Mouse (Mus musculus): ENCODE data around the gene Rasgrf2. TPM values are rescaled to one million over a fixed set of nuclear protein-coding genes. Genes with fewer than 3 reads are reported as not detected.

The Rasgrf2 gene
- polyA plus RNA-seq, 1 experiment = 3.7 TPM

DNA sequence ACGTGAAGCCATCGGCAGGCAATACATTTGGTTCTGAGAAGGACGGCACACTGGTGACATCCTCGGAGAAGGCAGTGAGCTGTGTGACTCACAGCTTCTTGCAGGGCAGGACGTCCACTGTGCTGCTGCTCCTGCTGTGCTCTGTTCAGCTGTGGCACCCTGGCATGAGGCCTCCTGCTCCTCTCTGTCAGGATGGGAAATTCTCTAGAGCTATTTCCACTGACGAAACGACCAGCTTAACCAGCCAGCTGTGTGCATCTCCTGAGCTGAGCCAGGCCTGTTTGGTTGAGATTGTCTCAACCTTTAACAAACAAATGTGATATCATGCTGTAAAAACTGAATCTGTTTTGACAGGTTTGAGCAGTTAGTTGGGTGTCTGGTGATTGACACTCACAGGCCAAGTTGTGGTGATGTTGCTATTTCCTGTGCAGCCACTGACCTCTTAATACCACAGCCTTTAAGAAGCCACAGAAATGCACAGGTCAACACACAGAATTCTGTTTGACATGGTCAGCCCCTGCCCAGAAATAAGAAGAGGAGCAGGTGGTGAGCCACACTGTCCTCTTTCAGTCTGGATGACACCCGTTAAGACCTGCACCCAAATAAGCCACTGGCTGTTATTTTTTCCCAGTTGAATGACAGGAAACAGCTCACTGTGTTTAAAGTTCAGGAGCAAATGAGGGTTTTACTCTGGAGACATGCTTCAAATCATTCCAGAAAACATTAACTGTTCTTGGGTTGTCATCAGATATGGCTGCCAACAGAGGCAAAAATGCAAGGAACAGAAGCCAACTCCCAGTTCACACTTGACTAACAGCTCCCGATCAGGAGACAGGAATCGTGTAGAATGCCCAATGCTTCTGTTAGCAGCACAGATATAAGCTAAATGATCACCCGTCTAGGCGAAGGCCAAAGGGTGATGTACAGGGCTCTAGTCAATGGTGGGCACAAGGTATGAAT is 36.0 kb downstream of the Rasgrf2 start:
- no peaks in the 10 kb centered on the region for H3K27me3 ChIP-seq (replicated peaks; ENCODE audit: control insufficient read depth, insufficient read depth, low read length)
- no peak overlapping the region for H3K4me3 ChIP-seq (ENCODE audit: insufficient read depth, low read depth, low read length)
- H3K36me3 ChIP-seq (ENCODE audit: control insufficient read depth, insufficient read depth, low read length) = no peaks in the 10 kb centered on the region
- peak overlapping the region; percentile 61 for H3K27ac ChIP-seq (ENCODE audit: insufficient read depth, low read depth, low read length)
- WGBS = 58% methylated on average over 12 of the region's 12 CpGs
- TF ChIP-seq POLR2A (IDR thresholded peaks at IDR 0.05; ENCODE audit: low read depth, low read length) = no peak
- TF ChIP-seq CTCF (conservative IDR thresholded peaks at IDR 0.05; ENCODE audit: insufficient read depth, insufficient read length, low read depth, low read length) = no peak
- DNase-seq = peak; percentile 89
- peaks cover 10% of the 10 kb centered on the region; the same call in 1 of the 2 replicates for H3K4me1 ChIP-seq (ENCODE audit: control insufficient read depth, insufficient read depth, low read length)

DNA sequence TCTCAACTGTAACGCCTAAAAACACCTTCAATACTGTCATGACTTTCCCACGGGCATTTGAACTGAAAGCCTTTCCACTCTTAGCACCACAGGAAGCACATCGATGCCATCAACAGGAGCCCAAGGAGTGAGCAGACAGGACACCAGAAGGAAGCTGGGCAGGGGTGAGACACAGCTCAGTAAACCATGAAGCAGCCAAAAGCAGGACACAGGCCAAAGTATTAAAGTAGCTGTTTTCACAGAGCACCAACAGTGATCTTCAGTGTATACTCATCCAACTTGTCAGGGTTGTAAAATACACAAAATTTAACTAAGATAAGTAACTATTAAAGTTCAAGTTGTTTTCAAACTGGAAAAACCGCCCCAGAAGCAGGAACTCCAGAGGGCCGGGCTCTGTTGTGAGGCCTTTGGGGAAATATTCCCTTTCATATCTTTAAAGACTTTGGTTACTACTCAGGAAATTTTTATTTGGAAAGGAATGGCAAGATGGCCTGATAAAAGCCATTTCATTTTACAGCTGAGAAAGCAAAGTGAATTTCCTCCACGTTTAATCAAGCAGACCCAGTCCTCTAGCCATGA is 37.7 kb downstream of the Rasgrf2 start:
- WGBS = 50% methylated on average over 6 of the region's 6 CpGs
- Histone ChIP-seq H3K4me1 (ENCODE audit: control insufficient read depth, insufficient read depth, low read length) (peaks cover 10% of the 10 kb centered on the region; the same call in 1 of the 2 replicates), H3K36me3 (ENCODE audit: control insufficient read depth, insufficient read depth, low read length) (no peaks in the 10 kb centered on the region), H3K27ac (ENCODE audit: insufficient read depth, low read depth, low read length) (peak overlapping the region; percentile 55; the same call in 1 of the 2 replicates), H3K27me3 (replicated peaks; ENCODE audit: control insufficient read depth, insufficient read depth, low read length) (no peaks in the 10 kb centered on the region), H3K4me3 (ENCODE audit: insufficient read depth, low read depth, low read length) (no peak overlapping the region)
- peak; percentile 85 for DNase-seq
- TF ChIP-seq CTCF (conservative IDR thresholded peaks at IDR 0.05; ENCODE audit: insufficient read depth, insufficient read length, low read depth, low read length) (no peak), POLR2A (IDR thresholded peaks at IDR 0.05; ENCODE audit: low read depth, low read length) (no peak)

DNA sequence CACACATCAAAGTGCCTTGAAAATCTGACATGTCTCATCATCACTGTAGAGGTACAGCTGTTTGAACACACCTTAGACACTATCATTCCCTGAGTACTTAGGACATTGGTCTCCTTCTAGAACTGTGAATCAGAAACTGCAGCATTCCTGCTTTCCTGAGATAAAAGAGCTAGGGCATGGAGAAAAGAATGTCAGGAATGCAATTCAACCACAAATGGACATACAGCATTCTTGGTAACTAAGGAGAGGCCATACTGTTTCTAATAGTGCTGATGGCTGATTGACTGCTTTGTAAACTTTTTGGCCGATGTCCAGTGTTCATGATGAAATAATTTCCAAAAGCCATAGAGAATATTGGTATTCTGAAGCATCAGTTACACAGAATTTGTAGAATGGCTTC is 58.3 kb downstream of the Rasgrf2 start:
- 88% methylated on average over 1 of the region's 1 CpGs for WGBS
- H3K27ac ChIP-seq (ENCODE audit: insufficient read depth, low read depth, low read length) = no peak overlapping the region
- TF ChIP-seq CTCF (conservative IDR thresholded peaks at IDR 0.05; ENCODE audit: insufficient read depth, insufficient read length, low read depth, low read length) = no peak
- TF ChIP-seq POLR2A (IDR thresholded peaks at IDR 0.05; ENCODE audit: low read depth, low read length) = no peak

DNA sequence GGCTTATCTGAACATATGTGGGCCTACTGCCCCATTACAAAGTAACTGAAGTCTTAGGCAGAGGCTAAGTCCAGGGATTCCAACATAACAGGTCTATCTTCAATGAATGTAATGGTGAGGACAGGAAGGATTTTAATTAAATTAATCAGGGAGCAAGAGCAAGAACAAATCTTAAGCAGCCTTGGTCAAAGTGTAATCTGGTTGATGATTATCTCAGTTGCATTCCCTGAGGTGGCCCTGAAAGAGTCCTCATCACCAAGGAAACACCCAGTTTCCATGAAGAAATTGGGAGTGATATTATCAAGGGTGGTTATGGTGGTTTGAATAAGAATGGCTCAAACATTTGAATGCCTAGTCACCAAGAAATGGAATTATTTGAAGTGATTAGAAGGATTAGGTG is 62.8 kb downstream of the Rasgrf2 start:
- H3K4me1 ChIP-seq (ENCODE audit: control insufficient read depth, insufficient read depth, low read length) = no peaks in the 10 kb centered on the region
- DNase-seq = peak; percentile 73
- H3K27me3 ChIP-seq (replicated peaks; ENCODE audit: control insufficient read depth, insufficient read depth, low read length) = no peaks in the 10 kb centered on the region
- no peak overlapping the region for H3K27ac ChIP-seq (ENCODE audit: insufficient read depth, low read depth, low read length)
- H3K4me3 ChIP-seq (ENCODE audit: insufficient read depth, low read depth, low read length) = no peak overlapping the region
- H3K36me3 ChIP-seq (ENCODE audit: control insufficient read depth, insufficient read depth, low read length) = no peaks in the 10 kb centered on the region
- TF ChIP-seq POLR2A (IDR thresholded peaks at IDR 0.05; ENCODE audit: low read depth, low read length) (no peak), CTCF (conservative IDR thresholded peaks at IDR 0.05; ENCODE audit: insufficient read depth, insufficient read length, low read depth, low read length) (no peak)

More for the DNA sequence above, 58.3 kb downstream of the Rasgrf2 start:
- Histone ChIP-seq H3K4me3 (ENCODE audit: insufficient read depth, low read depth, low read length) (no peak overlapping the region), H3K27me3 (replicated peaks; ENCODE audit: control insufficient read depth, insufficient read depth, low read length) (no peaks in the 10 kb centered on the region), H3K36me3 (ENCODE audit: control insufficient read depth, insufficient read depth, low read length) (no peaks in the 10 kb centered on the region), H3K4me1 (ENCODE audit: control insufficient read depth, insufficient read depth, low read length) (no peaks in the 10 kb centered on the region)
- no peak for DNase-seq

DNA sequence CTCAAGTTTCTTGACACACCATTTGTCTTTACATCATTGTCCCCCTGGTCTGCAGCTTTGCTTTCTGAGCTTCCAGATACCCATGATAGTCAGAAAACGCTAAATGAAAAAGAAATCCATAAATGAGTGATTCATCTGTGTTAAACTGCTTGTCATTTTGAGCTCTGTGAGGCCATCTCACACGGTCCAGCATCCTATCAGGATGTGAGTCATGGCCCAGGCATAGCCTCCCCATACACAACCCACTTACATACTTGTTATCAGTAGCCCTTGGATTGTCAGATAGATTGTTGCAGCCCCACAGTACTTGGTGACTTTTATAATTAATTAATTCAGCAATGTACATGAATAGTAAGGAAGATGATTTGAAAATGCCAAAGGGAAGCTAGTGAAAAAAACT is 63.6 kb downstream of the Rasgrf2 start:
- Histone ChIP-seq H3K4me1 (ENCODE audit: control insufficient read depth, insufficient read depth, low read length) (no peaks in the 10 kb centered on the region), H3K27me3 (replicated peaks; ENCODE audit: control insufficient read depth, insufficient read depth, low read length) (no peaks in the 10 kb centered on the region), H3K36me3 (ENCODE audit: control insufficient read depth, insufficient read depth, low read length) (no peaks in the 10 kb centered on the region), H3K27ac (ENCODE audit: insufficient read depth, low read depth, low read length) (no peak overlapping the region), H3K4me3 (ENCODE audit: insufficient read depth, low read depth, low read length) (no peak overlapping the region)
- no peak for DNase-seq
- TF ChIP-seq CTCF (conservative IDR thresholded peaks at IDR 0.05; ENCODE audit: insufficient read depth, insufficient read length, low read depth, low read length) (no peak), POLR2A (IDR thresholded peaks at IDR 0.05; ENCODE audit: low read depth, low read length) (no peak)
- WGBS = 71% methylated on average over 2 of the region's 2 CpGs

DNA sequence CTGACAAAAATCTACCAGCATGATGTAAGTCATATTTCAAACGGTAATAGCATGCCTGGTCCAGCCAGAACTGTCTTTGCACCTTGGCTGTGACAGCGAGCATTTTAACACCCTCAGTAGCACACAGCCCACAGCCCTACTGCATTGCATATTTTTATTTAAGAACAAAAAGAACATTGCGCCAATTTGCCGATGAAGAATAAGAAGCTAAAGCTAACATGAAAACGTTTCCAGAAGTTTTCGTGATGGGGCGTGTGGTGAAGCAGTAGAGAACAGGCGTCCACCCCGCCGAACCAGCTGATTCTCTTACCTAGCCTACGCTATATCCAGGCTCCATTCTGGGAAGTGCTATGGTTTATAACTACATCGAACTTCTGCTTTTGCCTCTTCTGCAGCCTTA is 77.7 kb downstream of the Rasgrf2 start:
- Histone ChIP-seq H3K4me1 (ENCODE audit: control insufficient read depth, insufficient read depth, low read length) (no peaks in the 10 kb centered on the region), H3K36me3 (ENCODE audit: control insufficient read depth, insufficient read depth, low read length) (no peaks in the 10 kb centered on the region), H3K27ac (ENCODE audit: insufficient read depth, low read depth, low read length) (no peak overlapping the region), H3K27me3 (replicated peaks; ENCODE audit: control insufficient read depth, insufficient read depth, low read length) (no peaks in the 10 kb centered on the region), H3K4me3 (ENCODE audit: insufficient read depth, low read depth, low read length) (no peak overlapping the region)
- DNase-seq = no peak
- TF ChIP-seq CTCF (conservative IDR thresholded peaks at IDR 0.05; ENCODE audit: insufficient read depth, insufficient read length, low read depth, low read length) (no peak), POLR2A (IDR thresholded peaks at IDR 0.05; ENCODE audit: low read depth, low read length) (no peak)
- 92% methylated on average over 12 of the region's 12 CpGs for WGBS

DNA sequence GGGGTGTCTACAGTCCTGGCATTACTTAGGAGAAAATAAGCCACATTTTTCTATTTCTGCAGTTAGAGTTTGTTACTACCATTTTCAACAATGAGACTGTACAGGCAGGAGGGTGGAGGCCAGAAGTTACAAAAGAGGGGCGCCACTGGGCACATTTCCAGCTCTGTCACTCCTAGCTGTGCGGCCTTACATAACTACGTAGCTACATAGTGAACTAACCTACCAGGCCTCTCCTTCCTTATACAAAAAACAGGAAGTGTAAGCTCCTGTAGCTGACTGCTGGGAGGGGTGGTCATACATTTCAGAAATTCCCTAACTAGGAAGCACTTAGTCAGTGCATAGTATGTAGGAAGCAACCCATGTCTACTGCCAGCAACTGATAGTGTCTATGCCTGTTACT is 78.5 kb downstream of the Rasgrf2 start:
- Histone ChIP-seq H3K27me3 (replicated peaks; ENCODE audit: control insufficient read depth, insufficient read depth, low read length) (no peaks in the 10 kb centered on the region), H3K36me3 (ENCODE audit: control insufficient read depth, insufficient read depth, low read length) (no peaks in the 10 kb centered on the region), H3K4me1 (ENCODE audit: control insufficient read depth, insufficient read depth, low read length) (no peaks in the 10 kb centered on the region), H3K4me3 (ENCODE audit: insufficient read depth, low read depth, low read length) (no peak overlapping the region), H3K27ac (ENCODE audit: insufficient read depth, low read depth, low read length) (no peak overlapping the region)
- no peak for DNase-seq
- TF ChIP-seq CTCF (conservative IDR thresholded peaks at IDR 0.05; ENCODE audit: insufficient read depth, insufficient read length, low read depth, low read length) = no peak
- no peak for TF ChIP-seq POLR2A (IDR thresholded peaks at IDR 0.05; ENCODE audit: low read depth, low read length)
- 87% methylated on average over 3 of the region's 3 CpGs for WGBS
